Mouse (Mus musculus) 416B (cell line): ENCODE results near the gene Gm39566.
"Not testable (repeated sequence)": the region's sequence is repeated elsewhere in the genome, so short reads cannot be mapped to it uniquely, and the experiment has no call there.

Source experiments
- DNase-seq: peaks from one replicate; pipeline ENCODE4 v3.0.0; 2011; ENCODE audit warnings: low read depth

Gene Gm39566

DNA sequence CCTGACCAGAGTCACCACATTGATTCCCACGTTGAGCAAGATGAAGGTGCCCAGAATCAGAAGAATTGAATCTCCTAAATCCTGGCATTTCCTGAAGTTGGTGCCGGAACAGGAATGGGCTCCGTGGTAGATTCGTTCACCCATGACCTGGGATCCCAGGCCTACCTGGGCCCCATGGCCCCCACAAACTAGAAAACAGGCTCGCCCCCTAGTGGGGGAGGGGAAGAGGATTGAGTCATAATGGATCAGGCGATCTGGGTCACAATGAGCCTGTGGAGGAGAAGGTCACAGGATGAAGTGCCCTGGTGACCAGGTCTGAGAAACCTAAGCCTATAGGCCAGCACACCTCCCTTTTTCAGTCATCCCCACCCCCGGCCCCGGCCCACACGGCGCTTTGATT, at the start of gene Gm39566:
Gene Gm39566 (minus strand): TSS at position 144 of the 400 bp plus-strand sequence.
- DNase-seq: no peak

DNA sequence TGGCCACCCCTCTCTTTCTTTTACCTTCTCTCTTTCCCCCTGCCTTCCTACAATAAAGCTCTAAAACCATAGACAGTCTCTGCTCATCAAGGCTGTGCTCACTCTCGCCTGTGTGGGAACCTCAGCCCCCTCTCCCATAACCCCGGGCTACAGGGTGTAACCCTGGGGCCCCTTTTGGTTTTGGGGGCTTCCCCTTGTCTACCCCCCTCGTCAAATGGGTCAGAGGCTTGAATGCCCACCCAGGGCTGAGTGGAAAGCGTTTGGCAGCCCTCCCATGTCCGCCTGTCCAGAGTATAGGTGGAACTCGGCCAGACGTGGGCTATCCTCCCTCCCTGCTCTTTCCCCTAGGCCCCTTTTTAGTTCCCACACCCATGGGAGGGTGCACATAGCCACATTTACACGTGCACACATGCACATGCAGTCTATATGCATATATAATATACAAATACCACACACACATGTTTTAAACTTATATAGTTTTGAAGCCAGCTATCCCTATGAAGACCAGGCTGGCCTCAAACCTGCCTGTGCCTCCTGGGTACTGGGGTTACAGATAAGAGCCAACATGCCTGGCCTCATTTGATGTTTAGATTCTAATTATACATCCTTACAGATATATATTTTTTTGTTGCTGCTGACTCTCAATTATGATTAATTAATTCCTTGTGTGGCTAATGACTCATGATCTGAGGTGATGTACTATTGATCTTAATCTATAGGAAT, 49.2 kb upstream of the Gm39566 start:
- no peak for DNase-seq

DNA sequence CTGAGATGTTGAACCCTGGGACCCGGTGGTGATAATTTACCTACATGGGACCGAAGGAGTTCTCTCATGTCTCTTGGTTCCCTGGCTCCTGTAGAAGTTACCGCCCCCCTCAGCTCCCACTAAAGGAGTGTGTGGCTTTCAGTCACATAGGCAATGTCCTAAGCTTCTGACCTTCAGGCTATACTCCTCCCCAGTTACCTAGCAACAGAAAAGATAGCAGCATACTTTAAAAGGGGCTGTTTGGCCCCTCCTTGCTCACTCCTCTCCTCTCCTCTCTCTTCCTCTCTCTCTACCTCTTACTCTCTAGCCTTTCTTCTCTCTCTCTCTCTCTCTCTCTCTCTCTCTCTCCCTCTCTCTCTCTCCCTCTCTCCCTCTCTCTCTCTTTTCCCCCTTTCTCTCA, 48.6 kb upstream of the Gm39566 start:
- DNase-seq: not testable (repeated sequence)

DNA sequence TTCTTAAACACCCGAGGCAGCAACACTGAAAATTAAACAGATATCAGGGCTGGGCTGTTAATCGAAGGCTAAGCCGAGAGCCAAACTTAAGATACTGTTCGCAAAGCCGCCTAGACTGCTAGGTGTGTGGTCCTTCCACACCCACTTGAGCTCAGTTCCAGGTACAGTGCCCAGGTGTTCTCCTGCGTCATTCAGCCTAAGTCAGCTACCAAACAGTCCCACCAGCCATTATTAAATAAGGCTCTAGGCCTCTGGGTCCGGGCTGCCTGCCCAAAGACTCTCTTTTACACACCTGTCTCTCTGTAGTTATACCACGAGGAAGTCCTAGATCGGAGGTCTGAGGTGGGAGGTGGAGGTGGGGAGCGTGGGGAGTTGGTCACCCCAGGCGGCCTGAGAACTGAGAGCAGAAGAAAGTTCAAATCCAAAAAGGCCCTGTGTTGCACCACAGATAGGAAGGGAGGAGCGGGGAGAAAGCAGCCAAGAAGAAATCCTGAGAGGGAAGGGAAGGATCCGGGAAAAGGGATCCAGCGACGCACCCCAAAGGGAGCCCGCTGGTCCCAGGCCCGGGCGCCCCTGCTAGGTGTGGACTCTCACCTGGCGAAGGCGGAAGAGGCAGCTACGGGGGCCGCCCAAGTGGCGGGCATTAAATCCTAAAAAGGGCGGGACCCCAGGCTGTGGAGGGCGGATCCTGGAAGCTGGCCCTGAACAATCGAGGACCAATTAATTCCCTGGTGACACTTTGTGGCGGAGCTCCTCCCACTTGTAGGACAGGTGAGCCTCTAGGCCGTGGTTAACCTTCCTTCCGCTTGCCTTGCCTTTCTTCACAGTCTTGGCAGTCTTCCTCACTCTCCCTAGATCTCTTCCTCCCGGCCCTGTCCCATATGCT, 43.3 kb upstream of the Gm39566 start, which contains the start of gene Tnk1:
Gene Tnk1 (minus strand): TSS at position 618 of the 886 bp plus-strand sequence.
- no peak for DNase-seq

DNA sequence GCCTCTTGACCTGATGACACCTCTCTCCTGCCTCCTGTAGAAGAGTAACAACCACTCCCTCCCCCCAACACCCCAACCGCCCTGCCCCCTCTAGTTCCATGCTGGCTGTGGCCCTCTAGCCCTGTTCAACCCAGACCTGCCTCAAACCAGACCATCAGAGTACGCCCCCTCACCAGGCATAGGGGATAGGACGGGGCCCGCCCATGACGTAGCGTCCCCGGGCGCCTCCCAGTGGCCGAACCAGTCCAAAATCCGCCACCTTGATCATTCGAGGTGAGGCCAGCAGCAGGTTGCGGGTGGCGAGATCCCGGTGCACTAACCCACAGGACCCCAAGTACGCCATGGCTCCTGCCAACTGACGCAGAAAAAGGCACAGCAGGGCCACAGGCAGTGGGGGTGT, 40.2 kb upstream of the Gm39566 start:
- DNase-seq: peak; percentile 37

DNA sequence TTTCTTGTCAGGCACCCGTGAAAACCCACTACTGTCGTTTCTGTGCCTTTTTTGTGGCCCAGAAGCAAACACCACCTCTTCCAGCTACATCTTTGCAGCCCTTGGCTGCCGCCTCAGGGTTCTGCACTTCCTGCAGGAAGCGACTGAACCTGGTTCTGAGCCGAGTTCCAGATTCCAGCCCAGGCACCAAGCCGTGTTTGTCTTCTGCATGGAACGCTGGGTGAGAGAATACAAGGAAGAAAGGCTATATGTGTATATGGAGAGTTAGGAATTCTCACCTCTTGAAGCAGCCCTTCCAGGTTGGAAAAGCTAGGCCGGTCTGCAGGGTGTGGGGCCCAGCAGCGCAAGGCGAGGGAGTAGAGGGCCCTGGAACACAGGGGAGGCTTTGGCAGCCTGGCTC, 39.6 kb upstream of the Gm39566 start:
- DNase-seq: no peak

DNA sequence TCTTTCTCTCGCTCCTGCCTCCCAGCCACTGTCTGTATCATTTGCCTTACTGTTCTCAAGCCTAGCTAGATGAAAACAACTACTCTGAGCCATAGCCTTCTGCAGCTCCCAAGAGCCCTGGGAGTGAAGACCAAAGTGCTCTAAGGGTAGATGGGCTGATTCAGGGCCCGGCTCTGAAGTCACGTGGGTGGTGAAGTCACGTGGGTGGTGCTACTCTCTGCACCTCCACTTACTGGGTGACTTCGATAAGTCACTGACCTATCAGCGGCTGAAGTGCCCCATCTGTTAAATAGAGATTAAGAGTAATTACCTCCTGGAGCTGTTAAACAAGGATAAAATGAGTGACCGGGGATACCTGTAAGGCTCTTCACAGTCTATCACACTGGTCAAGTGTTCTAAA, 38.9 kb upstream of the Gm39566 start:
- DNase-seq: peak; percentile 67

DNA sequence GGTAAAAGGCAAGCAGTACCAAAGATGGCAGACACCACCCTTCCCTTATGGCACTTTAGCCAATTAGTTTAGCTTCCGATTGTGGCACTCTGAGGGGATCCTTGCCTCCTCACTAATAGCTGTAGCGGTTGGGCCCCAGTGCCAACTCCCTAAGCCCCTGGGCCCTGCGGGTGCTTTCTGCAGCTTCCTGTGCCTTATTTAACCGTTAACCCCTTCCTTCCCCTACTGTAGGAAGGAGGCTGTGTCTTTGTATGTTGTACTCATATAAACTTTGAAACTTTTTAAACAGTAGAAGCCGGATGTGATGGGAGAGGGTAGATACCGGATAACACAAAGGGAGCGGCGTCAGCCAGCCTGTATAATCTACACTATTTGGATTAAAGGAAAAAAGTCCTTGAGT, 35.7 kb upstream of the Gm39566 start:
- DNase-seq: no peak

DNA sequence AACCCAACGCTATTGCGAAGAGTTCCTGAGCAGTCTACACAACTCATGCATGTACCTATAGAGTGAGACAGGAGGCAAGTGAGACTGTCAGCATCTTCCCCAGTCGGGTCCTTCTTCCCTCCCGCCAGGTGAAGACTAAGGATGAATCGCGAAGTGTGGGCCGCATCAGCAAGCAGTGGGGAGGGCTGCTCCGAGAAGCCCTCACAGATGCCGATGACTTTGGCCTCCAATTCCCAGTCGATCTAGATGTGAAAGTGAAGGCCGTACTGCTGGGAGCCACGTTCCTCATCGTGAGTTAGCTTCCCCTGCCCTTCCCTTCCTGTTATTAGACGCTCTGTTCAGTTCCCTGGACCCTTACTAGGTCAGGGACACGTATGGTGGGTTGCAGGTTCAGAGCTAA, 34.8 kb upstream of the Gm39566 start:
- no peak for DNase-seq

DNA sequence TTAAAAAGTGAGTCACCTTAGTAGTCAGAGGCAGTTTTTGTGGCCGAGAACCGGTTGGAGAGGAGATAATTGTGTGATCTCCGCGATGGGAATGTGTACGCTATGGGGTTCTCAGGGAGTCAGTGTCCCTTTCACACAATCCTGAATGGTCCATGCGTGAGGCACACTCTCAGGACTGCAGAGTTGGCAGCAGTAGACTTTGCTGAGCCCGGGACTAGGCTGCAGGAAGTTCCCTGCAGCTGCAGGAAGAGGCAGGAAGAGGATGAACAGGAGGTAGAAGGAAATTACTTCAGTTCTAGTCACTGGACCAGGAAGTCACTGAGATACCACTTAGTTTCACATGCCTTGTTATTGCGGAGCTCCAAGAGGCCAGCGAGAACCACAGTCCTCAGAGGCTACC, 34.0 kb upstream of the Gm39566 start:
- no peak for DNase-seq

DNA sequence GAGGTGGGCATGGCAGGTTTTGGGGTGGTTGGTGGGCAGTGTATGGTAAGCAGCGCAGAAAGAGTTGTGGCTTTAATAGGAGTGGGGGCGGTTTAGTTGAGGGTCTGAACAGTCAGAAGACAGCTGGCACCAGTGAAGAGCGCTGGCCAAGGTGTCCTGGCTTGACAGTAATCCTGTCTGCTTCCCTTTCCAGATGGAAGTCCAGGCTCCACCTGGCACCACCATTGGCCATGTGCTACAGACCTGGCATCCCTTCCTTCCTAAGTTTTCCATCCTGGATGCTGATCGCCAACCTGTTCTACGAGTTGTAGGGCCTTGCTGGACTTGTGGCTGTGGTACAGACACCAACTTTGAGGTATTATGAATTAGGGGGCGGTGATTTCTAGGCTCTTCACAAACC, 32.9 kb upstream of the Gm39566 start:
- DNase-seq: no peak

DNA sequence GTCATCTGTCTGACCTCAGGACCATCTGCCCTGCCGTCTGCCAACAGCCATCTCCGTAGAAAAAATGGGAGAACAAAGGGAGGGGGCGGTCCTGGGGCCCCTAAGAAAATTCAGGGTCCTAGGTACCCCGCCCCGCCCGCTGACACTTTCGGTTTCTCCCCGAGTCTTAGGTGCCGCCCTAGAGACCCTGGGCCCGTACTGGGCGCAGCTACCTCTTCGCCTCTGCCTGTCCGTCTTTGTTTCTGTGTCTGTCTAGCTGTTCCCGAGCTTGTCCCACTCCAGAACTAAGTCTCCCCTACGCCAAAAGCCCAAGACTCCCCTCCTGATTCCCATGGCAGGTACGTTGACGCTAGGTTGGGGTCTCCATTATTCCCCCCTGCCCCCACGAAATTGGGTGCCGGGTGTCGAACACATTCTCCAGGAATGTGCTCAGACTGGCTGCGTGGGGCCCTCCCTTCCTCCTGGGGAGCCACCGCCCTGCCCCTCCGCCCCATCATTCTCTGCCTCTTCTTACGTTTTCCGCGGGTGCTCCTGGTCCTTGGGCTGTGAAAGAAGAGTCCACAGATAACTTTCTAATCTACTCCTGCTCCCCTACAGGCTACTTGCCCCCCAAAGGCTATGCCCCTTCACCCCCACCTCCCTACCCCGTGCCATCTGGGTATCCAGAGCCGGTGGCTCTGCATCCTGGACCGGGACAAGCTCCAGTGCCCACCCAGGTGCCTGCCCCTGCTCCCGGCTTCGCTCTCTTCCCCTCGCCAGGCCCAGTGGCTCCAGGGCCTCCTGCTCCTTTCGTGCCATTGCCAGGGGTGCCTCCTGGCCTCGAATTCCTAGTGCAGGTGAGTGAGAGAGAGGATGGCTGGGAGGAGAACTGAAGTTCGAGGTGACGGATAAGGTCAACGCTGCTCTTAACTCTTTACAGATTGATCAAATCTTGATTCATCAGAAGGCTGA, 31.9 kb upstream of the Gm39566 start:
- no peak for DNase-seq

DNA sequence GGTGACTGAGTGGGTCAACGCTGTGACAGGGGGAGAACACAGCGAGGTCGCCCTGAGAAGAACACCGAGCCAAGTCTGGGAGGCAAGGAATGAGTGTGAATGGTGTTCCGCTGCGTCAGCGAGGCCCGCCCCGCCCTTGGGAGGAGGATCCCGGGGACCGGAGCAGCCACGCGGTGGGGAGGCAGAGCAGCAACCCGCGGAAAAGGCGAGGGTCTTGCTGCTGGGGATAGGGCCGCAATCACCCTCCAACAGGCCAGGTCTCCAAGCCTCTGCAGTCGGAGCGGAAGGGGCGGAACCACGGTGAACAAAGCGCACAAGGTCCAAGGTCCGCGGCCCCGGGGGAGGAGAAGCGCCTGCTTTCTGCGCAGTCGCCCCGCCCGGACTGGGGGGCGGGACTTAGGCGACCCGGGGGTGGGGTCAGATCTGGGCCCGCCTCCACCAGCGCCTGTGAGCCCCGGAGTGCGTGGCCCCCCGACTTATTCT, 31.1 kb upstream of the Gm39566 start, which contains the start of gene Plscr3:
Gene Plscr3 (plus strand): TSS at position 179 of the 483 bp plus-strand sequence.
- DNase-seq: peak; percentile 94

DNA sequence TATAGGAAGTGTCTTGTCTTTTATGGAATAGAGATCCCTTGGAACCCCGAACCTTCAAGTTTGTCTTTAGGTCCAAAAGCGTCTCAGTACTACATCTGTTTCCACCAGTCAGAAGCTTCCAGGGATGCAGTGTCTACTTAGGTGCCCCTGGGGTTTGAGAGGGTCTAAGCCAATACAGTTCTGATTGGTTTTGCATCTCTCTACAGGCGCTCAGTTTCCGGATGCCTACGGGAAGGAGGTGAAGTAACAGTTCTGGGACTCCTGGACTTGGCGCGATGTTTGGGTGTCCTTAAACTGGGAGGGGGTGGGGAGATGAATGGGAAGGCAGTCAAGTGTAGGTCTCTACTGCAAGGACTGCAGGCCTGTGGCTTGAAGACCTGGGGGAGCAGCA, 23.6 kb upstream of the Gm39566 start:
- DNase-seq: peak; percentile 72

DNA sequence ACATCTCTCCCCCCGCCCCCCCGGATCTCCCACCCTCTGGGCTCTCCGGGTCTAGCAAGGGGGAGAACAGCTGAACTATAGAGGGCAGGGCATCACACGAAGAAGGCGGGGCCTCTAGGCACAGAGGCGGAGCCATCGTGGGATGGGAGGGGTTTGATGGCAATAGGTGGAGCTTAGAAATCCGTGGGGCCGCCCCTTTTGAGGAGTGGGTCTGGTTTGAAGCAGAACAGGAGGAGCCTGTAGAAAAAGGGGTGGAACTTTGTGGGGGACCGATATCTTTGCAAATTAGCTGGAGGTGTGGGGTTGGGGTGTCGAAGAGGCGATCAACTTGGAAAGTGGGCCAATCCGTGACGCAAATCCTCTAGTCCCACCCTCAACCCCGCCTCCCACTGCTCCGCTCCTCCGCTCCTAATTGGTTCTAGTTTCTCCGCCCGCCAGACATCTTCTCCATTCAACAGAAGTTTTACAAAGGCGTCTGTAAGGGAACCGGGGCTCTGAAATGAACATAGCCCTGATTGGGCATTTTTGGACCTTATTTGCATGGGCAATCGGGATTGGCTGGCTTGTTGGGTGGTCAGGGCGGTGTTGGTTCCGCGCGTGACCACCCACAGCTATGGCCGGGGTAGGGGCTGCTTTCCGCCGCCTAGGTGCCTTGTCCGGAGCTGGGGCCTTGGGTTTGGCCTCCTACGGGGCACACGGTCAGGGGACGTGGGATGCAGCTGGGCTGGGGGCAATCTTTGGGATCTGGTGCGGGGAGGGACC, 23.0 kb upstream of the Gm39566 start, which contains the start of gene Tmem256:
Gene Tmem256 (plus strand): TSS at position 563 of the 762 bp plus-strand sequence.
- peak; percentile 100 for DNase-seq

DNA sequence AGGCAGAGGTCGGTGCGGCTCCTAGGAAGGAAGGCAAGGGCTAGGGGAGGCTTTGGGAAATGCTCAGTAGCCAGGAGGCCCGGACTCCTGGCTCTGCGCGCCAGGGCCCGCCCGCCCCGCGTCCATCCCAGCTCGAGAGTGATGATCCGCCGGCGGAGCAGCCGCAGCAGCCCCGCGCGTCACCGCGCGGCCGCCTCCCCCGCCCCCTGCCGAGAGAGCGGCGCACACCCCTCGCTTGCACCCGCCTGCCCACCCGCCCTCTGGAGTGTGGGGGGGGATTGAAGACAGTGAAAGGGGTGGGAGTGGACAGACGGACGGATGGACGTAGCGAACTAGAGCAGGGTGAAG, 22.5 kb upstream of the Gm39566 start, which contains the start of gene Nlgn2:
Gene Nlgn2 (minus strand): TSS at position 181 of the 348 bp plus-strand sequence.
- no peak for DNase-seq

DNA sequence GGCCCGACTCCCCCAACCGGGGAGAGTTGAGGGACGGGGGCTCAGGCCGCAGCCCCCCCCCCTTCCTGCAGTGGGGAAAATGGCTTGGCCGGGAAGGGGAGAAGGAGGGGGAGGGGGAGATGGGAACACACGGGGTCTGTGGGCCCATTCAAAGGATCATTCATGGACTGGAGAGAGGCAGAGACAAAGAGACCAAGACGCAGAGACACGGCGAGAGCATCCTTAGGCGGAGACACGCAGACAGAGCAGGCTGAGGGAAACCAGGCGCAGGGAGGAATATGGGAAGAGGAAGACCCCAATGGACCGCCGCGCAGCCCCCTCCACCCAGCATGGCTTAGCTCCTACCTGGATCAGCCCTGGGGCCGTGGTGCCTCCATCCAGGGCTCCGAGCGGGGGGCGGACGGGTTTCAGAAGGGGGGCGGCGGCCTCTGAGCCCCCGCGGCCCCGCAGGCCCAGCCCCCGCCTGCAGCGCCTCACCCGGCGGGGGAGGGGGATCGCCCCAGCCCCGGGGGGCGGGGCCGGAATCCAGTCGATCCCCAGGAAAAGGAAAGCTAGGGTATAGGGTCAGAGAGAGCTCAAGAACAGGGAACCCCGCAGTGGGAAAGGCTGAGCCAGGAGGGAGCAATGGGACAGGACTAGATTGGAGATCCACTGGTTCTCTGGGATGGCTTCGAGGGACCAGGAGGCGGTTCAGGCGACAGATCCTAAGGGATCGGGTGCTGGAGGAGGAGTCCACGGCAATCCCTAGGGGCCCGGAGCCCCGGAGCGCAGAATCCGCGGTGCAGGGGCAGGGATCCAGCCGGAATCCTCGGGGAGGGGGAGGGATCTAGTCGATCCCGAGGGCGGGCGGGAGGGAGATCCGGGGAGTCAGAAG, 21.8 kb upstream of the Gm39566 start:
- DNase-seq: peak; percentile 24

DNA sequence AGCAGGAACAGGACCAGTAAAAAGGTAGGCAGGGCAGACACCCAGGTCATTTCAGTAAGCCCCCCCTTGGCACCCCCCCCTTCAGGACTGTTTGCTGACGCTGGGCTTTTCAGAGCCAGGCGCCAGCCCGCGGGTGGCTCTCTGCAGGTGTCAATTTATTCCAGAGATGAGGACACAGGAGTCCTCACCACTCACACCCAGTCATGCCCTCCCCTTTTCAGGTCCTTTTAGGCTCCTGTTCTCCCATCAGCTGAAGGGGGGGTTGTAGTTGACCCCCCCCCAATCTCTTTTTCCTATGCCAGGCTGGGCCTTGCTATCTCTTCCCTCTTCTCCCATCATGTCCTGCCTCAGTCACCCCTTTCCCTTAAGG, 20.9 kb upstream of the Gm39566 start:
- DNase-seq: no peak

DNA sequence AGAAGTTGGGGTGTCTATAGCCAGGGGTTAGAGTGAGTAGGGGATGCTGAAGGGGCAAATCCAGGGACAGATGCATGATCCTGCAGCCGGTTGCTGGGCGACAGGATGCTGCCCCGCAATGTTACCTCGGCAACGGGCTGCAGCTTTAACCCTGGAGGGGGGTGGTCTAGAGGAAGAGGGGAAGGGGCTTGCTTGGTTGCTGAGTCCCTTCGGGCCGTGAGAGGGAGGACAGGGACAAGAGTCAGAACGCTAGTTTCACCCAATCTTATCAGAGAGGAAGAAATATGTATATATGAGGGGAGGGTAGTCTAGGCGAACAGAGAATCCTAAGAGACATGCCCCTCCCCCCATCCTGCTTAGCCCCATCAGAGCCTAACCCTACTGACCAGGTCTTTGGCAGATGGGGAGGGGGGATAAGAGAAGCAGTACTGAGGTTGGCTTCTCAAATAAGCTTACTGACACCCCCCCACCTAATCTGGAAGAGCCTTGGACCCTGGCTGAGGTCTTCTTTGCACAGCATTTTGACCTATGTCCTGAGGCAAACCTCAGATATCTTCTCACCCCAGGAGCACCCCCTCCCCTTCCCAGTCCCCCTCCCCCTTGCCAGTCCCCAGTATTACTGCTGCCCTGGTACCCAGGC, 20.3 kb upstream of the Gm39566 start:
- DNase-seq: no peak
